ENCODE assay signal across 8 mouse cellular contexts in genomic region chr17:35045807-35046680, GRCm38 (mm10). TPM values are rescaled to one million over a fixed set of nuclear protein-coding genes. Genes with fewer than 3 reads are reported as not detected.
DNase-seq lines count a peak whose midpoint lies in the region; ATAC-seq lines count a peak whose summit lies in the region.

No protein-coding gene starts in this region.

- no peaks in the 10 kb centered on the region for H3K27me3 ChIP-seq in limb, embryonic 10.5 days (ENCODE audit: low read depth, poor library complexity, severe bottlenecking)
- H3K27me3 ChIP-seq in neural tube, embryonic 14.5 days (ENCODE audit: control insufficient read depth, insufficient read depth, low read length) = no peaks in the 10 kb centered on the region

- H3K9me3 ChIP-seq in limb, embryonic 10.5 days (replicated peaks) = no peaks in the 10 kb centered on the region
- no peaks in the 10 kb centered on the region for H3K9me3 ChIP-seq in neural tube, embryonic 14.5 days (ENCODE audit: control insufficient read depth, low read length)

- H3K9ac ChIP-seq in neural tube, embryonic 14.5 days (replicated peaks; ENCODE audit: low read depth, low read length) = peak overlapping the region; percentile 74

- WGBS in limb, embryonic 10.5 days = 5% methylated on average over 48 of the region's 48 CpGs
- WGBS in neural tube, embryonic 14.5 days = 5% methylated on average over 48 of the region's 48 CpGs

- no peaks in the 10 kb centered on the region for H3K36me3 ChIP-seq in limb, embryonic 10.5 days
- H3K36me3 ChIP-seq in neural tube, embryonic 14.5 days (ENCODE audit: control insufficient read depth, insufficient read depth, low read length) = no peaks in the 10 kb centered on the region

- peaks cover 64% of the 10 kb centered on the region for H3K4me1 ChIP-seq in limb, embryonic 10.5 days
- 0 out of 2 replicates have a peak, but pooled peaks cover 2% of the 10 kb centered on the region for H3K4me1 ChIP-seq in neural tube, embryonic 14.5 days (ENCODE audit: control insufficient read depth, insufficient read depth, low read length)

- DNase-seq in cerebellum, adult 9-10 months = peak; percentile 61
- DNase-seq in cerebellum, postnatal 14 days = no peak
- DNase-seq in right cerebral cortex, postnatal 4 days = peak; percentile 44
- DNase-seq in right cerebral cortex, postnatal 14 days = no peak
- DNase-seq in limb, embryonic 10.5 days (ENCODE audit: low spot score) = no peak
- DNase-seq in T-cell, adult 2 months (ENCODE audit: low spot score) = no peak
- DNase-seq in thymus, adult 18-20 months = no peak

- H3K4me3 ChIP-seq in limb, embryonic 10.5 days = peak overlapping the region; percentile 70
- peak overlapping the region; percentile 49 for H3K4me3 ChIP-seq in neural tube, embryonic 14.5 days (ENCODE audit: low read depth, low read length)

- peak overlapping the region; percentile 97 for H3K27ac ChIP-seq in limb, embryonic 10.5 days
- peak overlapping the region; percentile 62; the same call in 1 of the 2 replicates for H3K27ac ChIP-seq in neural tube, embryonic 14.5 days (ENCODE audit: low read depth, low read length)

- peak overlapping the region; percentile 99 for H3K4me2 ChIP-seq in neural tube, embryonic 14.5 days (ENCODE audit: low read depth, low read length)

- peak; percentile 73 for ATAC-seq in neural tube, embryonic 14.5 days (ENCODE audit: low read depth)

RNA-seq across cellular contexts. Expression of gene Msh5, which starts 0.5 kb away (rescaled TPM):
- 5.2 and 5.4 TPM in 2 replicates for polyA plus RNA-seq in limb, embryonic 10.5 days (2016; fragmentation: Nextera tagmentation; extraction: Ambion mirVana)
- 1.9 and 2.2 TPM in 2 replicates for polyA plus RNA-seq in neural tube, embryonic 14.5 days (2014; fragmentation: Nextera tagmentation; extraction: Ambion mirVana)

RNA-seq across cellular contexts. Expression of gene Clic1, which starts 3.7 kb away (rescaled TPM):
- polyA plus RNA-seq in limb, embryonic 10.5 days (2016; fragmentation: Nextera tagmentation; extraction: Ambion mirVana) = 174 and 186 TPM in 2 replicates
- polyA plus RNA-seq in neural tube, embryonic 14.5 days (2014; fragmentation: Nextera tagmentation; extraction: Ambion mirVana) = 13.3 and 37.0 TPM in 2 replicates

RNA-seq across cellular contexts. Expression of gene Ddah2, which starts 12.8 kb away (rescaled TPM):
- 453 and 568 TPM in 2 replicates for polyA plus RNA-seq in limb, embryonic 10.5 days (2016; fragmentation: Nextera tagmentation; extraction: Ambion mirVana)
- 269 and 303 TPM in 2 replicates for polyA plus RNA-seq in neural tube, embryonic 14.5 days (2014; fragmentation: Nextera tagmentation; extraction: Ambion mirVana)

RNA-seq across cellular contexts. Expression of gene Sapcd1, which starts 18.2 kb away (rescaled TPM):
- 1.2 and 1.4 TPM in 2 replicates for polyA plus RNA-seq in limb, embryonic 10.5 days (2016; fragmentation: Nextera tagmentation; extraction: Ambion mirVana)
- polyA plus RNA-seq in neural tube, embryonic 14.5 days (2014; fragmentation: Nextera tagmentation; extraction: Ambion mirVana) = 2.1 and 2.2 TPM in 2 replicates

RNA-seq across cellular contexts. Expression of gene Ly6g6c, which starts 19.1 kb away (rescaled TPM):
- not detected in 2 replicates for polyA plus RNA-seq in limb, embryonic 10.5 days (2016; fragmentation: Nextera tagmentation; extraction: Ambion mirVana)
- polyA plus RNA-seq in neural tube, embryonic 14.5 days (2014; fragmentation: Nextera tagmentation; extraction: Ambion mirVana) = not detected in 2 replicates

Comparison
In these comparisons a context has a peak if more than half of its experiments do, and no peak if none do; other contexts are left out.
1. DNase-seq: peak in cerebellum, adult 9-10 months (single experiment) and right cerebral cortex, postnatal 4 days (single experiment); none in cerebellum, postnatal 14 days (0 of 2), right cerebral cortex, postnatal 14 days (single experiment), limb, embryonic 10.5 days (single experiment), T-cell, adult 2 months (single experiment) and thymus, adult 18-20 months (0 of 2).